Mouse (Mus musculus) brain, embryonic 14.5 days (tissue): Measurements from ENCODE around the gene Zfp84.

Experiments
- CTCF ChIP-seq: fragments of 200-500 bp; IDR thresholded peaks from 2 replicates; pipeline ENCODE4 v1.5.1; 2012; ENCODE audit warnings: inconsistent platforms, mild to moderate bottlenecking, moderate library complexity, borderline replicate concordance; ENCODE audit not compliant: insufficient read depth, insufficient read length; ENCODE audit errors: extremely low read depth
- POLR2A ChIP-seq: fragments of 200-500 bp; IDR thresholded peaks from 2 replicates; pipeline ENCODE4 v1.6.1; 2012; ENCODE audit warnings: mild to moderate bottlenecking, inconsistent platforms, borderline replicate concordance; ENCODE audit not compliant: poor library complexity, insufficient read depth, insufficient read length, severe bottlenecking; ENCODE audit errors: extremely low read depth

GRCm38 (mm10) chr7:29777372-29777771 is 9.0 kb downstream of the Zfp84 start:
- no peak for TF ChIP-seq POLR2A
- TF ChIP-seq CTCF, result no peak
